Mouse (Mus musculus) embryonic facial prominence, embryonic 11.5 days (tissue): Measurements from ENCODE around the gene Mroh2a. TPM values are rescaled to one million over a fixed set of nuclear protein-coding genes. Genes with fewer than 3 reads are reported as not detected.

Experiments used
- ATAC-seq: fragments of 200-750 bp; cut with Nextera tagmentation; replicated peaks from 2 replicates; pipeline ENCODE4 v1.8.0; 2017; ENCODE audit warnings: low read depth; ENCODE audit not compliant: insufficient number of reproducible peaks, low FRiP score, low TSS enrichment
- DNase-seq: peaks from one replicate; pipeline ENCODE4 v3.0.0-alpha.2; 2015; ENCODE audit warnings: low spot score
- H3K27ac ChIP-seq: fragments of 300-500 bp; sonication (generic); replicated peaks from 2 replicates; pipeline ENCODE4 v1.5.1; 2014; ENCODE audit warnings: mild to moderate bottlenecking, low read depth, low read length, control low read depth
- H3K27me3 ChIP-seq: fragments of 300-500 bp; sonication (generic); 2 replicates; pipeline ENCODE4 v1.6.1; 2014; ENCODE audit warnings: mild to moderate bottlenecking, low read length, moderate library complexity, mixed read lengths; ENCODE audit not compliant: control insufficient read depth, insufficient read depth
- H3K36me3 ChIP-seq: fragments of 300-500 bp; sonication (generic); replicated peaks from 2 replicates; pipeline ENCODE4 v1.6.1; 2014; ENCODE audit warnings: low read depth, mild to moderate bottlenecking, low read length, moderate library complexity, mixed read lengths; ENCODE audit not compliant: control insufficient read depth, insufficient read depth
- H3K4me1 ChIP-seq: fragments of 300-500 bp; sonication (generic); 2 replicates; pipeline ENCODE4 v1.6.1; 2014; ENCODE audit warnings: low read length, mixed read lengths; ENCODE audit not compliant: control insufficient read depth, insufficient read depth
- H3K4me2 ChIP-seq: fragments of 300-500 bp; sonication (generic); 2 replicates; pipeline ENCODE4 v1.6.1; 2014; ENCODE audit warnings: low read depth, mild to moderate bottlenecking, control low read depth, low read length, moderate library complexity
- H3K4me3 ChIP-seq: fragments of 300-500 bp; sonication (generic); 2 replicates; pipeline ENCODE4 v1.5.1; 2014; ENCODE audit warnings: low read depth, low read length, control low read depth
- H3K9ac ChIP-seq: fragments of 300-500 bp; sonication (generic); replicated peaks from 2 replicates; pipeline ENCODE4 v1.6.1; 2014; ENCODE audit warnings: mild to moderate bottlenecking, control low read depth, low read length
- H3K9me3 ChIP-seq: fragments of 300-500 bp; sonication (generic); replicated peaks from 2 replicates; pipeline ENCODE4 v1.6.1; 2016; ENCODE audit warnings: mild to moderate bottlenecking, low read length, inconsistent platforms, mixed read lengths; ENCODE audit not compliant: control insufficient read depth
- WGBS: fragments of 180-500 bp; shearing (Covaris S2); extraction: QIAGEN DNeasy Blood & Tissue Kit; methylation state at CpG from one replicate; pipeline ENCODE4 v1.1.7; 2014; 5-methylcytosine and 5-hydroxymethylcytosine counted together
- polyA plus RNA-seq: library from polyadenylated mRNA; unstranded; fragments of >200 nt; fragmentation: Nextera tagmentation; extraction: Ambion mirVana; gene quantifications from 2 replicates; pipeline ENCODE4 v1.2.1, GENCODE M21; 2014

Mroh2a gene
- polyA plus RNA-seq, 1 experiment from 2014 or later: 1.00 TPM

GRCm38 (mm10) chr1:88307180-88307579 is 80.4 kb downstream of the Mroh2a start:
- 64% methylated on average over 12 of the region's 12 CpGs for WGBS
- H3K4me2 ChIP-seq: no peak overlapping the region
- no peaks in the 10 kb centered on the region for H3K4me1 ChIP-seq
- ATAC-seq (no peak), DNase-seq (no peak)
- no peak overlapping the region for H3K9ac ChIP-seq
- no peaks in the 10 kb centered on the region for H3K27me3 ChIP-seq
- H3K27ac ChIP-seq: no peak overlapping the region
- no peak overlapping the region for H3K4me3 ChIP-seq
- peaks cover 53% of the 10 kb centered on the region for H3K9me3 ChIP-seq
- H3K36me3 ChIP-seq: no peaks in the 10 kb centered on the region

GRCm38 (mm10) chr1:88309020-88309419 is 82.2 kb downstream of the Mroh2a start:
- H3K9ac ChIP-seq: no peak overlapping the region
- no peaks in the 10 kb centered on the region for H3K27me3 ChIP-seq
- WGBS: 51% methylated on average over 2 of the region's 2 CpGs
- no peaks in the 10 kb centered on the region for H3K36me3 ChIP-seq
- H3K4me2 ChIP-seq: no peak overlapping the region
- ATAC-seq (no peak), DNase-seq (no peak)
- no peak overlapping the region for H3K4me3 ChIP-seq
- H3K4me1 ChIP-seq: no peaks in the 10 kb centered on the region
- H3K9me3 ChIP-seq: peaks cover 42% of the 10 kb centered on the region
- no peak overlapping the region for H3K27ac ChIP-seq

GRCm38 (mm10) chr1:88309905-88310304 is 83.1 kb downstream of the Mroh2a start:
- no peaks in the 10 kb centered on the region for H3K27me3 ChIP-seq
- no peak for DNase-seq
- H3K4me2 ChIP-seq: no peak overlapping the region
- no peaks in the 10 kb centered on the region for H3K4me1 ChIP-seq
- H3K4me3 ChIP-seq: no peak overlapping the region
- H3K27ac ChIP-seq: no peak overlapping the region
- H3K9me3 ChIP-seq: peaks cover 35% of the 10 kb centered on the region
- no peaks in the 10 kb centered on the region for H3K36me3 ChIP-seq
- H3K9ac ChIP-seq: no peak overlapping the region
- 49% methylated on average over 3 of the region's 3 CpGs for WGBS
- ATAC-seq: no peak

- no peak overlapping the region for H3K4me3 ChIP-seq
- no peak overlapping the region for H3K27ac ChIP-seq
- no peaks in the 10 kb centered on the region for H3K36me3 ChIP-seq
- ATAC-seq (no peak), DNase-seq (no peak)
- no peak overlapping the region for H3K9ac ChIP-seq
- no peak overlapping the region for H3K4me2 ChIP-seq
- 66% methylated on average over 3 of the region's 3 CpGs for WGBS
- peaks cover 34% of the 10 kb centered on the region for H3K9me3 ChIP-seq
- no peaks in the 10 kb centered on the region for H3K27me3 ChIP-seq
- no peaks in the 10 kb centered on the region for H3K4me1 ChIP-seq
These were observed 83.6 kb downstream of the Mroh2a start for GRCm38 (mm10) chr1:88310349-88310748.

Other genes with a start within 250 kb of the Mroh2a start
- gene Usp40, start 218.4 kb upstream of the Mroh2a start, polyA plus RNA-seq: 34.6 and 36.6 TPM in 2 replicates
- gene Ugt1a10, start 171.6 kb upstream of the Mroh2a start, polyA plus RNA-seq: not detected in 2 replicates
- gene Ugt1a9, start 156.2 kb upstream of the Mroh2a start, polyA plus RNA-seq: not detected in 2 replicates
- gene Ugt1a8, start 139.2 kb upstream of the Mroh2a start, polyA plus RNA-seq: not detected in 2 replicates
- 0.77 and 0.84 TPM in 2 replicates for gene Ugt1a7c, start 131.9 kb upstream of the Mroh2a start, polyA plus RNA-seq
- not detected in 2 replicates for gene Ugt1a6b, start 123.7 kb upstream of the Mroh2a start, polyA plus RNA-seq
- gene Ugt1a6a, start 92.2 kb upstream of the Mroh2a start, polyA plus RNA-seq: 0.48 and 0.56 TPM in 2 replicates
- 0.13 TPM in 1 of 2 replicates, not detected in the other for gene Ugt1a5, start 61.0 kb upstream of the Mroh2a start, polyA plus RNA-seq
- gene Ugt1a2, start 26.4 kb upstream of the Mroh2a start, polyA plus RNA-seq: not detected in 2 replicates
- 12.0 and 16.3 TPM in 2 replicates for gene Dnajb3, start 21.2 kb upstream of the Mroh2a start, polyA plus RNA-seq
- gene Ugt1a1, start 15.0 kb upstream of the Mroh2a start, polyA plus RNA-seq: not detected in 2 replicates
- 139 and 152 TPM in 2 replicates for gene Hjurp, start 50.6 kb downstream of the Mroh2a start, polyA plus RNA-seq
- gene Trpm8, start 50.7 kb downstream of the Mroh2a start, polyA plus RNA-seq: not detected in 2 replicates
- 0.63 TPM in 1 of 2 replicates, not detected in the other for gene Spp2, start 180.0 kb downstream of the Mroh2a start, polyA plus RNA-seq